Mouse (Mus musculus): ENCODE measurements around the gene Lce1k. TPM values are rescaled to one million over a fixed set of nuclear protein-coding genes. Genes with fewer than 3 reads are reported as not detected.

Gene Lce1k
- not detected in 2 replicates for polyA plus RNA-seq (2015; fragmentation: Nextera tagmentation; extraction: Ambion mirVana)

GRCm38 (mm10) chr3:92807791-92808190 is at the start of gene Lce1k:
Gene Lce1k (minus strand): TSS chr3:92807891.

DNA sequence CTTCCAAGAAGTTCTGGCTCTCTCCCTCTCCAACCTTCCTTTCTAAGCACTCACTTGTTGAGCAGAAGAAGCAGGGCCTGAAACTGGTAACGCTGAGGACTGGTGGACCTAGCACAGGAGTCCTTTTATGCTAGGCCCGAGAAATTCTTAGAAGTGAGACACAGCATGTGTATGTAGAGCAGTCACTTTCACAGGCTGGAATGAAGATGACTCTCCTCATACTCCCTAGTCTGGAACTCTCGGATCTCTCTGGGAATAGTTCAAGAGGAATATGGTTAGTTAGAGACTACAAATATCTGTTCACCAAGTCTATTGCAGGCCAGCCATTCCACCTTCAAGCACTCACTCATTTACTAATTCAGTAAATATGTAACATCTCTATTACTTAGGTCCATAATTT is 43.5 kb upstream of the Lce1k start, which contains the start of gene Lce1l:
Gene Lce1l (minus strand): TSS at position 101 of the 400 bp plus-strand sequence.

GRCm38 (mm10) chr3:92827108-92827507 is 19.4 kb upstream of the Lce1k start, which contains the start of gene Kprp:
Gene Kprp (minus strand): TSS chr3:92827247.

DNA sequence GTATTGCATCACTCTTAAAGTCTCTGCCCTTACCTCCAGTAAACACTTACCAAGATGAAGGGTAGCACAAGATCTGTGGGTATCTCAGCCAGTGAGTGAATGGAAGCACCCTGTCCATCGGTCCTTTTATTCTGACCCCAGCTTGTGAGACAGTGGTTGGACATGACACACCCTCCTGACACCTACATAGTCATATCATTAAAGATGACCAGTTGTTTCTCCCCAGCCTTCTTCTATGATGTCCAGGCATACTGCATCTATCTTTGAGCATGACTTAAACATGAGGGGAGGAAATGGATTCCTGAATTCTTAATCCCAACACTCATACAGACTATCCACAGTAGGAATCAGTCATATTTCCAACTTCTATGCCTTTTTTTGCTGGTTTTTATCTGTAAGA is 17.3 kb downstream of the Lce1k start, which contains the start of gene Lce1j:
Gene Lce1j (minus strand): TSS at position 101 of the 400 bp plus-strand sequence.

GRCm38 (mm10) chr3:92778799-92779198 is 28.9 kb downstream of the Lce1k start, which contains the start of gene Lce1i:
Gene Lce1i (minus strand): TSS chr3:92778899.

GRCm38 (mm10) chr3:92764965-92765364 is 42.7 kb downstream of the Lce1k start, which contains the start of gene Lce1h:
Gene Lce1h (minus strand): TSS chr3:92765065.

Other genes starting within 250 kb of the Lce1k start
- gene Ivl, start 234.2 kb downstream of the Lce1k start, polyA plus RNA-seq (2015; fragmentation: Nextera tagmentation; extraction: Ambion mirVana) = 0.12 and 0.19 TPM in 2 replicates
- gene Smcp, start 218.9 kb downstream of the Lce1k start, polyA plus RNA-seq (2015; fragmentation: Nextera tagmentation; extraction: Ambion mirVana) = not detected in 2 replicates
- not detected in 2 replicates for gene 2210017I01Rik, start 200.4 kb downstream of the Lce1k start, polyA plus RNA-seq (2015; fragmentation: Nextera tagmentation; extraction: Ambion mirVana)
- gene Lce6a, start 186.2 kb downstream of the Lce1k start, polyA plus RNA-seq (2015; fragmentation: Nextera tagmentation; extraction: Ambion mirVana) = not detected in 2 replicates
- gene Lce1a1, start 159.6 kb downstream of the Lce1k start, polyA plus RNA-seq (2015; fragmentation: Nextera tagmentation; extraction: Ambion mirVana) = not detected in 2 replicates
- not detected in 2 replicates for gene Lce1b, start 151.0 kb downstream of the Lce1k start, polyA plus RNA-seq (2015; fragmentation: Nextera tagmentation; extraction: Ambion mirVana)
- not detected in 2 replicates for gene Lce1a2, start 137.6 kb downstream of the Lce1k start, polyA plus RNA-seq (2015; fragmentation: Nextera tagmentation; extraction: Ambion mirVana)
- 0.17 TPM in 1 of 2 replicates, not detected in the other for gene Lce1c, start 128.6 kb downstream of the Lce1k start, polyA plus RNA-seq (2015; fragmentation: Nextera tagmentation; extraction: Ambion mirVana)
- gene Lce1d, start 120.7 kb downstream of the Lce1k start, polyA plus RNA-seq (2015; fragmentation: Nextera tagmentation; extraction: Ambion mirVana) = not detected in 2 replicates
- not detected in 2 replicates for gene Lce1e, start 98.8 kb downstream of the Lce1k start, polyA plus RNA-seq (2015; fragmentation: Nextera tagmentation; extraction: Ambion mirVana)
- gene Lce1f, start 87.5 kb downstream of the Lce1k start, polyA plus RNA-seq (2015; fragmentation: Nextera tagmentation; extraction: Ambion mirVana) = not detected in 2 replicates
- gene Gm38119, start 68.8 kb downstream of the Lce1k start, polyA plus RNA-seq (2015; fragmentation: Nextera tagmentation; extraction: Ambion mirVana) = not detected in 2 replicates
- gene Lce1g, start 55.6 kb downstream of the Lce1k start, polyA plus RNA-seq (2015; fragmentation: Nextera tagmentation; extraction: Ambion mirVana) = not detected in 2 replicates
- gene Lce1h, start 42.8 kb downstream of the Lce1k start, polyA plus RNA-seq (2015; fragmentation: Nextera tagmentation; extraction: Ambion mirVana) = not detected in 2 replicates
- gene Lce1i, start 29.0 kb downstream of the Lce1k start, polyA plus RNA-seq (2015; fragmentation: Nextera tagmentation; extraction: Ambion mirVana) = not detected in 2 replicates
- gene Lce1j, start 17.4 kb downstream of the Lce1k start, polyA plus RNA-seq (2015; fragmentation: Nextera tagmentation; extraction: Ambion mirVana) = not detected in 2 replicates
- gene Kprp, start 19.4 kb upstream of the Lce1k start, polyA plus RNA-seq (2015; fragmentation: Nextera tagmentation; extraction: Ambion mirVana) = not detected in 2 replicates
- gene Lce1l, start 43.4 kb upstream of the Lce1k start, polyA plus RNA-seq (2015; fragmentation: Nextera tagmentation; extraction: Ambion mirVana) = not detected in 2 replicates
- not detected in 2 replicates for gene 2310050C09Rik, start 62.3 kb upstream of the Lce1k start, polyA plus RNA-seq (2015; fragmentation: Nextera tagmentation; extraction: Ambion mirVana)
- gene Lce3a, start 118.3 kb upstream of the Lce1k start, polyA plus RNA-seq (2015; fragmentation: Nextera tagmentation; extraction: Ambion mirVana) = not detected in 2 replicates
- not detected in 2 replicates for gene Lce3b, start 125.1 kb upstream of the Lce1k start, polyA plus RNA-seq (2015; fragmentation: Nextera tagmentation; extraction: Ambion mirVana)
- gene Lce3c, start 136.6 kb upstream of the Lce1k start, polyA plus RNA-seq (2015; fragmentation: Nextera tagmentation; extraction: Ambion mirVana) = not detected in 2 replicates
- gene Lce3d, start 149.5 kb upstream of the Lce1k start, polyA plus RNA-seq (2015; fragmentation: Nextera tagmentation; extraction: Ambion mirVana) = not detected in 2 replicates
- not detected in 2 replicates for gene Lce3e, start 159.2 kb upstream of the Lce1k start, polyA plus RNA-seq (2015; fragmentation: Nextera tagmentation; extraction: Ambion mirVana)
- gene Lce3f, start 184.3 kb upstream of the Lce1k start, polyA plus RNA-seq (2015; fragmentation: Nextera tagmentation; extraction: Ambion mirVana) = not detected in 2 replicates
- 0.25 TPM in 1 of 2 replicates, not detected in the other for gene Crct1, start 207.8 kb upstream of the Lce1k start, polyA plus RNA-seq (2015; fragmentation: Nextera tagmentation; extraction: Ambion mirVana)
- not detected in 2 replicates for gene Lce1m, start 211.2 kb upstream of the Lce1k start, polyA plus RNA-seq (2015; fragmentation: Nextera tagmentation; extraction: Ambion mirVana)